Mouse (Mus musculus) thymus, adult 2 months (tissue): ENCODE data around the gene Nos1ap. TPM values are rescaled to one million over a fixed set of nuclear protein-coding genes. Genes with fewer than 3 reads are reported as not detected.

Source experiments
- DNase-seq: peaks from one replicate; pipeline ENCODE4 v3.0.0; 2021
- H3K27ac ChIP-seq: fragments of 200-500 bp; 2 replicates; pipeline ENCODE4 v1.5.1; 2012; ENCODE audit warnings: low read length, control low read depth; ENCODE audit not compliant: control insufficient read depth, insufficient read depth
- H3K27me3 ChIP-seq: fragments of 200-500 bp; 2 replicates; pipeline ENCODE4 v1.6.1; 2012; ENCODE audit warnings: mild to moderate bottlenecking, low read length, moderate library complexity, mixed read lengths; ENCODE audit not compliant: control insufficient read depth, insufficient read depth
- H3K36me3 ChIP-seq: fragments of 200-500 bp; 2 replicates; pipeline ENCODE4 v1.6.1; 2012; ENCODE audit warnings: mild to moderate bottlenecking, low read length, moderate library complexity; ENCODE audit not compliant: control insufficient read depth, insufficient read depth
- H3K4me1 ChIP-seq: fragments of 200-500 bp; replicated peaks from 2 replicates; pipeline ENCODE4 v1.6.1; 2012; ENCODE audit warnings: low read length; ENCODE audit not compliant: control insufficient read depth, insufficient read depth
- H3K4me3 ChIP-seq: fragments of 200-500 bp; 2 replicates; pipeline ENCODE4 v1.5.1; 2012; ENCODE audit warnings: mild to moderate bottlenecking, low read length, control low read depth, moderate library complexity; ENCODE audit not compliant: control insufficient read depth, insufficient read depth
- CTCF ChIP-seq: fragments of 200-500 bp; IDR thresholded peaks from 2 replicates; pipeline ENCODE4 v1.5.1; 2012; ENCODE audit warnings: mild to moderate bottlenecking, control low read depth, low read length, moderate library complexity, borderline replicate concordance; ENCODE audit not compliant: control insufficient read depth, poor library complexity, insufficient read depth; ENCODE audit errors: extremely low read depth
- POLR2A ChIP-seq: fragments of 200-500 bp; IDR thresholded peaks from 2 replicates; pipeline ENCODE4 v1.6.1; 2012; ENCODE audit warnings: mild to moderate bottlenecking, low read length, control low read depth, moderate library complexity; ENCODE audit not compliant: control insufficient read depth, poor library complexity, insufficient read depth; ENCODE audit errors: extremely low read depth
- WGBS: fragments of 180-500 bp; shearing (Covaris S2); methylation state at CpG from one replicate; pipeline ENCODE4 v1.1.7; 2018; 5-methylcytosine and 5-hydroxymethylcytosine counted together
- polyA plus RNA-seq: library from polyadenylated mRNA; depleted of rRNA; stranded (reverse); fragments of >200 nt; gene quantifications from 2 replicates; pipeline ENCODE4 v1.2.3, GENCODE M21; 2012

Nos1ap gene
- polyA plus RNA-seq, 1 experiment = 3.3 TPM

DNA sequence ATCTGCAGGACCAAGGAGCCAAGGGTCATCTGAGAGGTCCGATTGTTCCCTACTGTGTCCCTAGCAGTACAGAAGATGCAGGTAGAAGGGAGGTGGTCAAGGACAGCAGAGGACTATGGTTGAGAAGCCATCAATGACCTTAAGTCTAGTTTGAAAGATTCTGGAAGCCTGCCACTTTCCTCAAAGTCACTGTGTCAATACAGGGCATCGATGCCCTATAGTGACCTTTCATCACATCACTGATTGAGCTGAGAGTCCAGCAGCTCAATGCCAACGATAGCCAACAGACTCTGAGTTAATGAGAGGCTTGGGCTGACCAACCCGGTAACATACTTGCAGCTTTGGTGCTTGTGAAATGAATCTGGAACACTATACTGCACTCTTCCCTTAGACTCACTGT is 264.4 kb downstream of the Nos1ap start:
- WGBS = 95% methylated on average over 4 of the region's 4 CpGs
- TF ChIP-seq POLR2A (no peak), CTCF (no peak)
- Histone ChIP-seq H3K27me3 (no peaks in the 10 kb centered on the region), H3K27ac (no peak overlapping the region), H3K36me3 (no peaks in the 10 kb centered on the region), H3K4me1 (no peaks in the 10 kb centered on the region), H3K4me3 (no peak overlapping the region)
- DNase-seq = no peak

DNA sequence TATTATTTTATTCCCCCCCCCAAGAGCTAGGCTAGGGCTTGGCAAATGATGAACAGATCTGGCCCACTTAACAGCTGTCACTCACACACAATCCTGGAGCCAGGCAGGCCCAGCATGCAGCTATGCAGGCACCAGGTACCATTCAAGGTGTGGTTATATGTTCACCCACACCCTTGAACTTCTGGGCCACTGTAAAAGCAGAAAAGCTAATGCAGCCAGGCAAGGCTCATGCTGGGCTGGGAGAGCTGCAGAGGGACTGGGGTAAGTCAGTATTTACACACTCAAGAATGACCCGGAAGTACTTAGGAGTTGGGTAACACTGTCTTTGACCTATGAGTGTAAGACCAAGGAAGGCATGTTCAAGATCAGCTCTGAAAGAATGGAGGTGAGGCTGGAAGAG is 265.3 kb downstream of the Nos1ap start:
- H3K36me3 ChIP-seq = no peaks in the 10 kb centered on the region
- WGBS = 94% methylated on average over 1 of the region's 1 CpGs

DNA sequence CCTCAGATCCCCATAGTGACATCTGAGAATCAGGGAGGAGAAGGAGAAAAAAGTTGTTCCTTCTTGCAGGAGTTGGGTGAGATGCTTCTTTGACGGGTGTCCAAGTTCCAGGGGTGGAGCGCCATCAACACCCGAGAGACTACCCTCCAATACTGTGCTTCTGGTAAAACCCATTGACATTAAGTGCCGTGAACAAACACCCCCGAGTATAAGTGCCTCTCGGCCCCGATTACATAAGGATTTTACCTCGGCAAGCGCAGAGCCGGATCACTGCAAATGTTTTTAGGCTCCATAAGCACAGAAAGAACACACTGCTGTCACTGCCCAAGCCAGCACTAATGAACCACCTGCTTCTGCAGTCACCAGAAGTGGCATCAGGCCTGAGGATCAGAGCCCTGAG is 266.7 kb downstream of the Nos1ap start:
- H3K27ac ChIP-seq = no peak overlapping the region
- no peak overlapping the region for H3K4me3 ChIP-seq
- no peaks in the 10 kb centered on the region for H3K4me1 ChIP-seq
- DNase-seq = no peak
- TF ChIP-seq POLR2A (no peak), CTCF (no peak)
- 97% methylated on average over 10 of the region's 10 CpGs for WGBS
- H3K36me3 ChIP-seq = no peaks in the 10 kb centered on the region
- H3K27me3 ChIP-seq = no peaks in the 10 kb centered on the region

More for the DNA sequence above, 265.3 kb downstream of the Nos1ap start:
- DNase-seq = no peak
- Histone ChIP-seq H3K27me3 (no peaks in the 10 kb centered on the region), H3K27ac (no peak overlapping the region), H3K4me3 (no peak overlapping the region), H3K4me1 (no peaks in the 10 kb centered on the region)
- TF ChIP-seq POLR2A (no peak), CTCF (no peak)

DNA sequence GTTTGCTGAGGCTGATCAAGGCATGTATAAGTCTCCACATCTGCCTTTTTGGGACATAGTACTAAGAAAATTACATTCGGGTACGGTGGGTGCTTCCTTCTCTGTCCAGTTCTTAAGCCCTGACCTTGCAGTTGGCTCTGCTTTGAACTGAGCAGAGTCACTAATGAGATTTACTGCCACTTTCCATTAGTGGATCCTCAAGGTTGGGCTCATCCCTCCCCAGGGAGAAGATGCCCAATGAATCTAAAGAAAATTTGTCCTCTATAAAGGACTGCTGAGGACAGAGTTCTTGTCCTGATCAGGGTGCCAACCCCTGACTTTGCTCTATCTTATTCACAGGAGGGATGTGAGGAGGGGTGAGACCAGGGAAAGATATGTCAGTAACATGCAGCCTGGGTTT is 267.6 kb downstream of the Nos1ap start:
- H3K4me1 ChIP-seq = no peaks in the 10 kb centered on the region
- no peak overlapping the region for H3K4me3 ChIP-seq
- H3K36me3 ChIP-seq = no peaks in the 10 kb centered on the region
- TF ChIP-seq POLR2A (no peak), CTCF (no peak)
- H3K27ac ChIP-seq = no peak overlapping the region
- WGBS = 98% methylated on average over 2 of the region's 2 CpGs
- no peaks in the 10 kb centered on the region for H3K27me3 ChIP-seq
- DNase-seq = no peak

DNA sequence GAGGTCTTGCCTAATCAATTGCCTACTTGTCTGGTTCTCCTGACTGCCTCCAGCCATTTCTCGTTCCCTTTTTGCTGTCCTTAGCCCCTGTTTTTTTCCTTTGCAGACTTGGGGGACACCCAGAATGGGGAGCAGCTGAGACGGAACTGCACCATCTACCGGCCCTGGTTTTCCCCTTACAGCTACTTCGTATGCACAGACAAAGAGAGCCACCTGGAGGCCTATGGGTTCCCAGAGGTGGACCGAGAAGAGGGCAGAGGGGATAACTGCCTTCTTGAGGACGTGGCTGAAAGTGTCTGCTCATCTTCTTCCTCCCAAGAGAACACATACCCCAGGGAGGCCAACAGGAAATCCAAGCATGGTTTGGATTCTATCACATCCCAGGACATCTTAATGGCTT is 278.2 kb downstream of the Nos1ap start:
- no peak for TF ChIP-seq POLR2A
- no peak for TF ChIP-seq CTCF
- H3K27me3 ChIP-seq = no peaks in the 10 kb centered on the region
- H3K36me3 ChIP-seq = no peaks in the 10 kb centered on the region
- H3K4me1 ChIP-seq = no peaks in the 10 kb centered on the region
- no peak overlapping the region for H3K4me3 ChIP-seq
- 84% methylated on average over 6 of the region's 6 CpGs for WGBS
- no peak overlapping the region for H3K27ac ChIP-seq
- no peak for DNase-seq

DNA sequence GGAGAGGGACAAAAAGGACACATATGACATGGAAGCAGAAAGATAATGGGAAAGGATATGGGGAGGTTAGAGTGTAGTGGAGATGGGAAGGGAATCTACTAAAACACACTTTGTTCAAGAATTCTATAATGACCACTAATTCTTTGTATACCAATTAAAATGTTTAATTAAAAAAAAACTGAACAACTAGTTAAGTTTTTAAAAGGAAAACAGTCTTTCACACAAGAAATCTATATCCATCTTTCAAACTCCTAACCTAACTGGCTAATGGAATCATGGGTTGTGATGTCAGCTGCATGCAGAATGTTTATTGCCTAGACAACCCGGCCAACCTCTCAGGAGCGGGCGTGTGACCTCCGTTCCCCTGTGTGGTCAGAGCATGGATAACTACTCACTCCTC is 281.2 kb downstream of the Nos1ap start, which contains the start of gene Spata46:
Gene Spata46 (plus strand): TSS at position 301 of the 400 bp plus-strand sequence.
- 95% methylated on average over 4 of the region's 4 CpGs for WGBS
- no peak for TF ChIP-seq CTCF
- no peak for TF ChIP-seq POLR2A
- Histone ChIP-seq H3K4me3 (no peak within 1 kb of the TSS), H3K27me3 (no peaks in the 10 kb centered on the region), H3K27ac (no peak within 1 kb of the TSS), H3K4me1 (no peaks in the 10 kb centered on the region), H3K36me3 (no peaks in the 10 kb centered on the region)
- no peak for DNase-seq

DNA sequence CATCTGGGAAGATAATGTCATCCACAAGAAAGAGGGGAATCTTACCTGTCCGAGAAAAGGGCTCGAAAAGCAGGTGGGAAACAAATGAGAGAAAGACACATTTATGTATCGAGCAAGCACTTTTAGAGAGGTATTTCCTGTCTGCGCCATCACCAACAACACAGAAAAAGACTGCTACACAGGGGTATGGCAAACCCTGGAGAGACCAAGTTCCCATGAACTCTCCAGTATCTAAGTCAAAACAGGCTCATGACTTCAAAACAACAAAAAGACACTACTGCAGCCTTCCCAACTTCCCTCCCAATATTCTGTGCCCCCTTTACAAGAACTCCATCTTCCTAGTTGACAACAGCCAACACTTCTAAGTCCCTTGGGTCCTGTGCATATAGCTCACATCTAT is 283.4 kb downstream of the Nos1ap start, which contains the start of gene Gm7694:
Gene Gm7694 (minus strand): TSS at position 101 of the 400 bp plus-strand sequence.
- no peak within 1 kb of the TSS for H3K27ac ChIP-seq
- H3K36me3 ChIP-seq = no peaks in the 10 kb centered on the region
- TF ChIP-seq CTCF = no peak
- TF ChIP-seq POLR2A = no peak
- H3K4me3 ChIP-seq = no peak within 1 kb of the TSS
- H3K27me3 ChIP-seq = no peaks in the 10 kb centered on the region
- DNase-seq = no peak
- WGBS = 95% methylated on average over 4 of the region's 4 CpGs
- no peaks in the 10 kb centered on the region for H3K4me1 ChIP-seq
